Mouse (Mus musculus) heart, adult 8-10 months (tissue): Measurements from ENCODE around the gene Gm49369. TPM values are rescaled to one million over a fixed set of nuclear protein-coding genes. Genes with fewer than 3 reads are reported as not detected.
A peak's percentile ranks its signal among the peaks of the same experiment; 100 is the strongest.
"Not testable (repeated sequence)": the region's sequence is repeated elsewhere in the genome, so short reads cannot be mapped to it uniquely, and the experiment has no call there.

Experiments
- DNase-seq: peaks from one replicate; pipeline ENCODE4 v3.0.0; 2022; ENCODE audit warnings: low spot score
- total RNA-seq, 4 experiments: library from RNA; stranded (reverse); gene quantifications; 2 replicates each; pipeline ENCODE4 v1.2.4; 2022

The Gm49369 gene
- total RNA-seq, 4 experiments from 2014 or later: 0.63 to 14.1 (median 6.3) TPM

- DNase-seq: peak; percentile 87
Measured at GRCm38 (mm10) chr7:142330271-142330724, 52.2 kb downstream of the Gm49369 start.

- no peak for DNase-seq
Measured at GRCm38 (mm10) chr7:142328507-142328906, 54.0 kb downstream of the Gm49369 start.

GRCm38 (mm10) chr7:142326714-142327445 is 55.6 kb downstream of the Gm49369 start:
- DNase-seq: no peak

- no peak for DNase-seq
Measured at GRCm38 (mm10) chr7:142323396-142324117, 58.9 kb downstream of the Gm49369 start.

GRCm38 (mm10) chr7:142322641-142323040 is 59.8 kb downstream of the Gm49369 start:
- DNase-seq: no peak

GRCm38 (mm10) chr7:142321637-142322306 is 60.7 kb downstream of the Gm49369 start:
- DNase-seq: not testable (repeated sequence)

Other genes starting within 250 kb of the Gm49369 start
- gene Gm39115, start 246.6 kb downstream of the Gm49369 start, total RNA-seq: not detected
- not detected for gene Gm45337, start 238.1 kb downstream of the Gm49369 start, total RNA-seq
- gene Gm29735, start 225.6 kb downstream of the Gm49369 start, total RNA-seq: not detected
- not detected for gene Gm4553, start 216.9 kb downstream of the Gm49369 start, total RNA-seq
- gene Krtap5-2, start 206.7 kb downstream of the Gm49369 start, total RNA-seq: not detected
- gene Gm10153, start 192.3 kb downstream of the Gm49369 start, total RNA-seq: not detected
- not detected for gene Krtap5-3, start 181.3 kb downstream of the Gm49369 start, total RNA-seq
- gene Gm7579, start 170.8 kb downstream of the Gm49369 start, total RNA-seq: not detected
- gene Krtap5-5, start 152.7 kb downstream of the Gm49369 start, total RNA-seq: under 1 TPM in 1 of 4 experiments, not detected in 3; 0.22 TPM
- not detected for gene Gm40460, start 141.6 kb downstream of the Gm49369 start, total RNA-seq
- not detected for gene Gm2431, start 124.3 kb downstream of the Gm49369 start, total RNA-seq
- not detected for gene Gm4559, start 108.3 kb downstream of the Gm49369 start, total RNA-seq
- gene Krtap5-1, start 85.5 kb downstream of the Gm49369 start, total RNA-seq: not detected
- not detected for gene Krtap5-4, start 79.1 kb downstream of the Gm49369 start, total RNA-seq
- 1 to 10 TPM; 2.4 to 4.7 (median 3.4) TPM for gene Ifitm10, start 8.9 kb downstream of the Gm49369 start, total RNA-seq
- gene Ctsd, start 5.4 kb upstream of the Gm49369 start, total RNA-seq: 1,000 to 10,000 TPM; 1,038 to 1,126 (median 1,089) TPM
- under 1 TPM in 1 of 4 experiments, not detected in 3; 0.25 TPM for gene Syt8, start 52.2 kb upstream of the Gm49369 start, total RNA-seq
- gene Tnni2, start 59.1 kb upstream of the Gm49369 start, total RNA-seq: 1 to 10 TPM; 5.1 to 10.0 (median 7.8) TPM
- gene Lsp1, start 78.1 kb upstream of the Gm49369 start, total RNA-seq: 10 to 100 TPM; 24.0 to 40.3 (median 31.7) TPM
- gene Tnnt3, start 116.2 kb upstream of the Gm49369 start, total RNA-seq: 10 to 100 TPM in 1 of 4 experiments, 1 to 10 TPM in 3; 7.6 to 13.6 (median 9.6) TPM
- gene Mrpl23, start 150.0 kb upstream of the Gm49369 start, total RNA-seq: 10 to 100 TPM in 2 of 4 experiments, 1 to 10 TPM in 1, under 1 TPM in 1; 0.90 to 35.4 (median 16.1) TPM